ENCODE assay signal across 8 mouse cellular contexts in the genomic region with DNA sequence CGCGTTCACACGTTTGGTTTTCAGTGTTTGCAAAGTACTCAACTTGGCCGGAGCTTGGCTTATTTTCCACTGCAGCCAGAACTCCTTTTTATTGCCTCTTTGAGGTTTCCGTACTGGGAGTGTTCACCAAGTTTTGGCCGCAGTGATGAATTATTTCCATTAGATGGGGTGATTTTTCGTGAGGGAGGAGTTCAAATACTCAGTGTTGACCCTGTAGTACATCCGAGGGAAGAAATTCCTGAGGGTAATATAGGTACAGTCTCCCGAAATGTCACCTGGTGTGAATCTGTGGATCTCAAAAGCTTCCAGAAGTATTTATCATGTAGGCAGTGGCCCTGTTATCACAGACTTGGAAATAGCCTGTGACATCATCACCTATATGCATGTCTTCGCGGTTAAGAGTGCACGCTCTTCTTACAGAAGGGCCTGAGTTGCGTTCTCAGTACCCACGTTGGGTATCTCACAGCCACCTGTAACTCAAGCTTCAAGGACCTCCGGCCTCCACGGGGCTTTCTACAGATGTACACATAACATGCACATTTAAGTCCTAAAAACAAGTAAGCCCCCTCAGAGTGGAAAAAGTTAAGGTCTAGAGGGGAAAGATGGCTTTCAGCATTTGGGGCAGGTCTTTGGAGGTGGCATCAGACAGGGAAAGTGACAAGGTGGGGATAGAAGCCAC. TPM values are rescaled to one million over a fixed set of nuclear protein-coding genes. Genes with fewer than 3 reads are reported as not detected.
DNase-seq lines count a peak whose midpoint lies in the region; ATAC-seq and TF ChIP-seq lines count a peak whose summit lies in the region.
"Had no signal": no experiment of that assay in that cellular context is flagged by ENCODE, and none has a peak within 500 bp of the region (broad histone marks: within the 10 kb centered on the region; RNA-seq: fewer than 3 reads in every experiment).

No protein-coding gene starts in this region.

- H3K4me3 ChIP-seq in lung, adult 2 months (replicated peaks; ENCODE audit: extremely low read depth, low read depth, low read length) = peak overlapping the region; percentile 63
- peak overlapping the region; percentile 93 for H3K4me3 ChIP-seq in forebrain, embryonic 10.5 days
- peak overlapping the region; percentile 83 for H3K4me3 ChIP-seq in intestine, postnatal 0 days (ENCODE audit: low read depth, low read length)
- H3K4me3 ChIP-seq in neural tube, embryonic 14.5 days (ENCODE audit: low read depth, low read length) = peak overlapping the region; percentile 88

- no peaks in the 10 kb centered on the region for H3K9me3 ChIP-seq in forebrain, embryonic 10.5 days
- no peaks in the 10 kb centered on the region for H3K9me3 ChIP-seq in intestine, postnatal 0 days (ENCODE audit: control insufficient read depth)
- no peaks in the 10 kb centered on the region for H3K9me3 ChIP-seq in neural tube, embryonic 14.5 days (ENCODE audit: control insufficient read depth, low read length)

- DNase-seq in lung, adult 2 months = no peak
- DNase-seq in lung, postnatal 14 days = no peak
- no peak for DNase-seq in forebrain, embryonic 10.5 days (ENCODE audit: extremely low spot score, low spot score)
- no peak for DNase-seq in spleen, postnatal 4 days (ENCODE audit: low spot score in 2 of 2)
- no peak for DNase-seq in layer of hippocampus, postnatal 10 days (ENCODE audit: low spot score in 2 of 2)

- no peaks in the 10 kb centered on the region for H3K27me3 ChIP-seq in forebrain, embryonic 10.5 days (ENCODE audit: poor library complexity, severe bottlenecking)
- H3K27me3 ChIP-seq in intestine, postnatal 0 days (replicated peaks; ENCODE audit: control insufficient read depth, insufficient read depth, low read length) = no peaks in the 10 kb centered on the region
- no peaks in the 10 kb centered on the region for H3K27me3 ChIP-seq in neural tube, embryonic 14.5 days (ENCODE audit: control insufficient read depth, insufficient read depth, low read length)

- peak overlapping the region; percentile 94 for H3K4me2 ChIP-seq in intestine, postnatal 0 days (replicated peaks; ENCODE audit: low read depth)
- H3K4me2 ChIP-seq in neural tube, embryonic 14.5 days (ENCODE audit: low read depth, low read length) = peak overlapping the region; percentile 86

- 34% methylated on average over 16 of the region's 16 CpGs for WGBS in lung, adult 2 months
- 60% methylated on average over 16 of the region's 16 CpGs for WGBS in forebrain, embryonic 10.5 days
- WGBS in intestine, postnatal 0 days = 31% methylated on average over 16 of the region's 16 CpGs
- 53% methylated on average over 16 of the region's 16 CpGs for WGBS in neural tube, embryonic 14.5 days

- H3K27ac ChIP-seq in forebrain, embryonic 10.5 days = peak overlapping the region; percentile 96; the same call in 1 of the 2 replicates
- H3K27ac ChIP-seq in intestine, postnatal 0 days (ENCODE audit: low read depth, low read length) = peak overlapping the region; percentile 94
- peak overlapping the region; percentile 97 for H3K27ac ChIP-seq in neural tube, embryonic 14.5 days (ENCODE audit: low read depth, low read length)

- peak overlapping the region; percentile 92 for H3K9ac ChIP-seq in intestine, postnatal 0 days (ENCODE audit: low read depth, low read length)
- no peak overlapping the region; the same call in 1 of the 2 replicates for H3K9ac ChIP-seq in neural tube, embryonic 14.5 days (replicated peaks; ENCODE audit: low read depth, low read length)

- ATAC-seq in intestine, postnatal 0 days = no peak
- no peak for ATAC-seq in neural tube, embryonic 14.5 days (ENCODE audit: low read depth)

- TF ChIP-seq POLR2A in lung, adult 2 months (IDR thresholded peaks at IDR 0.05; ENCODE audit: borderline replicate concordance, extremely low read depth, low read depth, low read length) = no peak

- H3K4me1 ChIP-seq in lung, adult 2 months (ENCODE audit: control insufficient read depth, insufficient read depth, low read length) = peaks cover 5% of the 10 kb centered on the region; the same call in 1 of the 2 replicates
- peaks cover 50% of the 10 kb centered on the region for H3K4me1 ChIP-seq in forebrain, embryonic 10.5 days
- peaks cover 18% of the 10 kb centered on the region for H3K4me1 ChIP-seq in intestine, postnatal 0 days (replicated peaks; ENCODE audit: control insufficient read depth, insufficient read depth, low read length)
- H3K4me1 ChIP-seq in neural tube, embryonic 14.5 days (ENCODE audit: control insufficient read depth, insufficient read depth, low read length) = peaks cover 13% of the 10 kb centered on the region; the same call in 1 of the 2 replicates

- no peak for TF ChIP-seq CTCF in lung, adult 2 months (IDR thresholded peaks at IDR 0.05; ENCODE audit: insufficient read depth, low read length)
- no peak for TF ChIP-seq CTCF in intestine, postnatal 0 days (IDR thresholded peaks at IDR 0.05; ENCODE audit: low read depth)

- H3K36me3 ChIP-seq in forebrain, embryonic 10.5 days (replicated peaks) = peaks cover 5% of the 10 kb centered on the region; the same call in 1 of the 2 replicates
- no peaks in the 10 kb centered on the region for H3K36me3 ChIP-seq in intestine, postnatal 0 days (ENCODE audit: control insufficient read depth, insufficient read depth)
- no peaks in the 10 kb centered on the region for H3K36me3 ChIP-seq in neural tube, embryonic 14.5 days (ENCODE audit: control insufficient read depth, insufficient read depth, low read length)

RNA-seq across cellular contexts. Expression of a gene that starts 4.4 kb away (rescaled TPM):
- polyA plus RNA-seq in lung, adult 2 months (2012; rRNA removed) = 17.0 and 21.5 TPM in 2 replicates
- 16.1 and 20.7 TPM in 2 replicates for polyA plus RNA-seq in forebrain, embryonic 10.5 days (2016; fragmentation: Nextera tagmentation; extraction: Ambion mirVana)
- polyA plus RNA-seq in intestine, postnatal 0 days (2015; fragmentation: Nextera tagmentation; extraction: Ambion mirVana) = 58.9 and 64.0 TPM in 2 replicates
- 41.8 and 57.5 TPM in 2 replicates for polyA plus RNA-seq in neural tube, embryonic 14.5 days (2014; fragmentation: Nextera tagmentation; extraction: Ambion mirVana)
- total RNA-seq in layer of hippocampus, postnatal 10 days (2021) = 10 to 100 TPM; 52.0 to 57.0 TPM

RNA-seq across cellular contexts. Expression of a gene that starts 56.9 kb away (rescaled TPM):
- not detected in 2 replicates for polyA plus RNA-seq in lung, adult 2 months (2012; rRNA removed)
- polyA plus RNA-seq in forebrain, embryonic 10.5 days (2016; fragmentation: Nextera tagmentation; extraction: Ambion mirVana) = not detected in 2 replicates
- not detected in 2 replicates for polyA plus RNA-seq in intestine, postnatal 0 days (2015; fragmentation: Nextera tagmentation; extraction: Ambion mirVana)
- 8.7 TPM in 1 of 2 replicates, not detected in the other for polyA plus RNA-seq in neural tube, embryonic 14.5 days (2014; fragmentation: Nextera tagmentation; extraction: Ambion mirVana)
- total RNA-seq in layer of hippocampus, postnatal 10 days (2021) = not detected
- total RNA-seq: adrenal gland, postnatal 14 days had no signal
